Mouse (Mus musculus) midbrain, embryonic 13.5 days (tissue): Measurements from ENCODE around the gene Tmprss6. TPM values are rescaled to one million over a fixed set of nuclear protein-coding genes. Genes with fewer than 3 reads are reported as not detected.
A peak's percentile ranks its signal among the peaks of the same experiment; 100 is the strongest.

Experiments
- ATAC-seq: fragments of 200-750 bp; cut with Nextera tagmentation; 2 replicates; pipeline ENCODE4 v1.8.0; 2017; ENCODE audit warnings: mild to moderate bottlenecking, moderate TSS enrichment, moderate library complexity
- H3K27ac ChIP-seq: fragments of 300-500 bp; sonication (generic); 2 replicates; pipeline ENCODE4 v1.5.1; 2015; ENCODE audit warnings: inconsistent platforms, mild to moderate bottlenecking, moderate library complexity
- H3K27me3 ChIP-seq: fragments of 300-500 bp; sonication (generic); 2 replicates; pipeline ENCODE4 v1.6.1; 2015; ENCODE audit warnings: mild to moderate bottlenecking, inconsistent platforms
- H3K36me3 ChIP-seq: fragments of 300-500 bp; sonication (generic); 2 replicates; pipeline ENCODE4 v1.6.1; 2015; ENCODE audit warnings: mild to moderate bottlenecking, inconsistent platforms
- H3K4me1 ChIP-seq: fragments of 300-500 bp; sonication (generic); replicated peaks from 2 replicates; pipeline ENCODE4 v1.6.1; 2015; ENCODE audit warnings: inconsistent platforms
- H3K4me2 ChIP-seq: fragments of 300-500 bp; sonication (generic); replicated peaks from 2 replicates; pipeline ENCODE4 v1.6.1; 2015; ENCODE audit warnings: moderate library complexity, mild to moderate bottlenecking, inconsistent platforms
- H3K4me3 ChIP-seq: fragments of 300-500 bp; sonication (generic); replicated peaks from 2 replicates; pipeline ENCODE4 v1.5.1; 2015; ENCODE audit warnings: mild to moderate bottlenecking, inconsistent platforms
- H3K9ac ChIP-seq: fragments of 300-500 bp; sonication (generic); replicated peaks from 2 replicates; pipeline ENCODE4 v1.6.1; 2015; ENCODE audit warnings: mild to moderate bottlenecking, inconsistent platforms
- H3K9me3 ChIP-seq: fragments of 300-500 bp; sonication (generic); 2 replicates; pipeline ENCODE4 v1.6.1; 2016; ENCODE audit warnings: mild to moderate bottlenecking, inconsistent platforms
- WGBS: fragments of 180-500 bp; shearing (Covaris S2); methylation state at CpG from one replicate; pipeline ENCODE4 v1.1.7; 2015; 5-methylcytosine and 5-hydroxymethylcytosine counted together
- polyA plus RNA-seq: library from polyadenylated mRNA; unstranded; fragments of >200 nt; fragmentation: Nextera tagmentation; extraction: Ambion mirVana; gene quantifications from 2 replicates; pipeline ENCODE4 v1.2.1, GENCODE M21; 2015

Tmprss6 gene
- polyA plus RNA-seq, 1 experiment from 2014 or later = 0.16 TPM

- whole genome bisulfite sequencing = under 1% methylated on average over 34 of the region's 34 CpGs
- Histone ChIP-seq H3K9me3 (no peaks in the 10 kb centered on the region), H3K4me3 (peak within 1 kb of the TSS; percentile 63), H3K4me2 (peak within 1 kb of the TSS; percentile 85), H3K27ac (peak within 1 kb of the TSS; percentile 88), H3K36me3 (no peaks in the 10 kb centered on the region), H3K9ac (peak within 1 kb of the TSS; percentile 74), H3K27me3 (peaks cover 29% of the 10 kb centered on the region), H3K4me1 (peaks cover 49% of the 10 kb centered on the region)
- peak; percentile 58 for ATAC-seq
Observed at GRCm38 (mm10) chr15:78405517-78406211, 62.8 kb downstream of the Tmprss6 start, which contains the start of gene Tst. Gene Tst (minus strand): TSS chr15:78405907.

- Histone ChIP-seq H3K4me2 (peak overlapping the region; percentile 85), H3K9me3 (no peaks in the 10 kb centered on the region), H3K27me3 (peaks cover 24% of the 10 kb centered on the region), H3K4me3 (peak overlapping the region; percentile 63), H3K4me1 (peaks cover 44% of the 10 kb centered on the region), H3K36me3 (no peaks in the 10 kb centered on the region), H3K27ac (no peak overlapping the region), H3K9ac (0 out of 2 replicates have a peak overlapping the region, but pooled peaks have one; percentile 74)
- 57% methylated on average over 11 of the region's 11 CpGs for WGBS
- no peak for ATAC-seq
Observed at GRCm38 (mm10) chr15:78405098-78405497, 63.3 kb downstream of the Tmprss6 start.

GRCm38 (mm10) chr15:78403896-78404295 lies 64.5 kb downstream of the Tmprss6 start:
- H3K4me3 ChIP-seq = no peak overlapping the region
- 71% methylated on average over 1 of the region's 1 CpGs for WGBS
- no peaks in the 10 kb centered on the region for H3K36me3 ChIP-seq

GRCm38 (mm10) chr15:78403301-78403741 lies 65.1 kb downstream of the Tmprss6 start:
- H3K27ac ChIP-seq = no peak overlapping the region
- no peak for ATAC-seq
- H3K4me2 ChIP-seq = no peak overlapping the region
- WGBS = 50% methylated on average over 3 of the region's 3 CpGs
- no peak overlapping the region for H3K4me3 ChIP-seq
- H3K4me1 ChIP-seq = peaks cover 36% of the 10 kb centered on the region
- no peak overlapping the region for H3K9ac ChIP-seq
- H3K36me3 ChIP-seq = no peaks in the 10 kb centered on the region
- H3K27me3 ChIP-seq = peaks cover 6% of the 10 kb centered on the region
- H3K9me3 ChIP-seq = no peaks in the 10 kb centered on the region

More at GRCm38 (mm10) chr15:78403896-78404295, 64.5 kb downstream of the Tmprss6 start:
- no peak overlapping the region; the same call in 1 of the 2 replicates for H3K9ac ChIP-seq
- H3K9me3 ChIP-seq = no peaks in the 10 kb centered on the region
- H3K4me2 ChIP-seq = no peak overlapping the region
- no peak overlapping the region for H3K27ac ChIP-seq
- H3K27me3 ChIP-seq = peaks cover 12% of the 10 kb centered on the region
- H3K4me1 ChIP-seq = peaks cover 36% of the 10 kb centered on the region
- no peak for ATAC-seq

- H3K27me3 ChIP-seq = no peaks in the 10 kb centered on the region; the same call in 1 of the 2 replicates
- no peak overlapping the region for H3K9ac ChIP-seq
- no peak overlapping the region for H3K4me2 ChIP-seq
- H3K27ac ChIP-seq = no peak overlapping the region
- ATAC-seq = no peak
- H3K9me3 ChIP-seq = no peaks in the 10 kb centered on the region
- WGBS = 83% methylated on average over 7 of the region's 7 CpGs
- no peak overlapping the region for H3K4me3 ChIP-seq
- H3K36me3 ChIP-seq = no peaks in the 10 kb centered on the region
- H3K4me1 ChIP-seq = peaks cover 35% of the 10 kb centered on the region
Observed at GRCm38 (mm10) chr15:78402423-78402822, 66.0 kb downstream of the Tmprss6 start.

- no peak overlapping the region for H3K4me3 ChIP-seq
- peaks cover 30% of the 10 kb centered on the region for H3K4me1 ChIP-seq
- no peaks in the 10 kb centered on the region for H3K36me3 ChIP-seq
- H3K9me3 ChIP-seq = no peaks in the 10 kb centered on the region
- H3K27ac ChIP-seq = no peak overlapping the region
- WGBS = 71% methylated on average over 4 of the region's 4 CpGs
- H3K4me2 ChIP-seq = no peak overlapping the region
- ATAC-seq = no peak
- H3K9ac ChIP-seq = no peak overlapping the region
- no peaks in the 10 kb centered on the region; the same call in 1 of the 2 replicates for H3K27me3 ChIP-seq
Observed at GRCm38 (mm10) chr15:78401921-78402320, 66.5 kb downstream of the Tmprss6 start.

- Histone ChIP-seq H3K4me2 (no peak overlapping the region), H3K9me3 (no peaks in the 10 kb centered on the region), H3K4me1 (peaks cover 29% of the 10 kb centered on the region), H3K9ac (no peak overlapping the region), H3K36me3 (no peaks in the 10 kb centered on the region), H3K27me3 (no peaks in the 10 kb centered on the region; the same call in 1 of the 2 replicates), H3K4me3 (no peak overlapping the region), H3K27ac (no peak overlapping the region)
- no peak for ATAC-seq
- WGBS = 84% methylated on average over 6 of the region's 6 CpGs
Observed at GRCm38 (mm10) chr15:78401345-78401744, 67.1 kb downstream of the Tmprss6 start.

- ATAC-seq = no peak
- no peaks in the 10 kb centered on the region for H3K36me3 ChIP-seq
- H3K4me2 ChIP-seq = no peak within 1 kb of the TSS
- no peaks in the 10 kb centered on the region for H3K9me3 ChIP-seq
- H3K27ac ChIP-seq = no peak within 1 kb of the TSS
- no peaks in the 10 kb centered on the region for H3K4me1 ChIP-seq
- H3K9ac ChIP-seq = no peak within 1 kb of the TSS
- WGBS = 83% methylated on average over 8 of the region's 8 CpGs
- no peaks in the 10 kb centered on the region for H3K27me3 ChIP-seq
- no peak within 1 kb of the TSS for H3K4me3 ChIP-seq
Observed at GRCm38 (mm10) chr15:78395478-78395962, 72.9 kb downstream of the Tmprss6 start, which contains the start of gene Tex33. Gene Tex33 (minus strand): TSS chr15:78395912.

GRCm38 (mm10) chr15:78390855-78391254 lies 77.6 kb downstream of the Tmprss6 start:
- 83% methylated on average over 3 of the region's 3 CpGs for WGBS
- Histone ChIP-seq H3K4me1 (no peaks in the 10 kb centered on the region), H3K9ac (no peak overlapping the region), H3K27me3 (no peaks in the 10 kb centered on the region), H3K4me2 (no peak overlapping the region), H3K4me3 (no peak overlapping the region), H3K27ac (no peak overlapping the region), H3K9me3 (no peaks in the 10 kb centered on the region), H3K36me3 (no peaks in the 10 kb centered on the region)
- ATAC-seq = no peak

Other genes starting within 250 kb of the Tmprss6 start
- gene Ncf4, start 223.8 kb downstream of the Tmprss6 start, polyA plus RNA-seq = 1.0 and 1.4 TPM in 2 replicates
- 0.09 and 0.34 TPM in 2 replicates for gene Csf2rb2, start 162.9 kb downstream of the Tmprss6 start, polyA plus RNA-seq
- 0.61 and 1.0 TPM in 2 replicates for gene Csf2rb, start 142.9 kb downstream of the Tmprss6 start, polyA plus RNA-seq
- gene Tex33, start 72.7 kb downstream of the Tmprss6 start, polyA plus RNA-seq = not detected in 2 replicates
- gene Tst, start 62.7 kb downstream of the Tmprss6 start, polyA plus RNA-seq = 6.5 and 8.8 TPM in 2 replicates
- 1.3 and 2.8 TPM in 2 replicates for gene Mpst, start 62.2 kb downstream of the Tmprss6 start, polyA plus RNA-seq
- 107 and 117 TPM in 2 replicates for gene Kctd17, start 40.1 kb downstream of the Tmprss6 start, polyA plus RNA-seq
- not detected in 2 replicates for gene Il2rb, start 26.6 kb upstream of the Tmprss6 start, polyA plus RNA-seq
- 4.8 and 5.6 TPM in 2 replicates for gene C1qtnf6, start 62.8 kb upstream of the Tmprss6 start, polyA plus RNA-seq
- gene Sstr3, start 76.1 kb upstream of the Tmprss6 start, polyA plus RNA-seq = 0.15 and 0.26 TPM in 2 replicates
- 3.2 and 5.6 TPM in 2 replicates for gene Rac2, start 104.1 kb upstream of the Tmprss6 start, polyA plus RNA-seq
- gene Cyth4, start 128.4 kb upstream of the Tmprss6 start, polyA plus RNA-seq = 3.7 and 5.8 TPM in 2 replicates